Mouse (Mus musculus) gastrocnemius, adult 8-10 months (tissue): ENCODE results near the gene Scd3. TPM values are rescaled to one million over a fixed set of nuclear protein-coding genes. Genes with fewer than 3 reads are reported as not detected.

Experiments used
- total RNA-seq, 4 experiments: library from RNA; stranded (reverse); gene quantifications; 2 replicates each; pipeline ENCODE4 v1.2.4; 2022

The Scd3 gene
- total RNA-seq, 4 experiments from 2014 or later: not detected

Other genes starting within 250 kb of the Scd3 start
- under 1 TPM in 3 of 4 experiments, not detected in 1; 0.16 to 0.31 (median 0.17) TPM for gene Cpn1, start 216.7 kb upstream of the Scd3 start, total RNA-seq
- under 1 TPM in 2 of 4 experiments, not detected in 2; 0.20 to 0.35 TPM for gene Cyp2c23, start 174.1 kb upstream of the Scd3 start, total RNA-seq
- 1 to 10 TPM; 3.3 to 5.6 (median 4.5) TPM for gene Erlin1, start 133.5 kb upstream of the Scd3 start, total RNA-seq
- 10 to 100 TPM; 11.9 to 18.3 (median 14.9) TPM for gene Chuk, start 95.8 kb upstream of the Scd3 start, total RNA-seq
- gene Cwf19l1, start 67.4 kb upstream of the Scd3 start, total RNA-seq: 1 to 10 TPM; 6.3 to 8.0 (median 6.5) TPM
- gene Bloc1s2, start 56.8 kb upstream of the Scd3 start, total RNA-seq: 10 to 100 TPM; 13.0 to 16.2 (median 14.0) TPM
- gene Pkd2l1, start 10.8 kb upstream of the Scd3 start, total RNA-seq: not detected
- 1 to 10 TPM; 3.7 to 7.8 (median 7.1) TPM for gene Scd2, start 90.4 kb downstream of the Scd3 start, total RNA-seq
- gene Scd4, start 129.8 kb downstream of the Scd3 start, total RNA-seq: under 1 TPM in 1 of 4 experiments, not detected in 3; 0.13 TPM
- gene Scd1, start 204.6 kb downstream of the Scd3 start, total RNA-seq: 10 to 100 TPM in 3 of 4 experiments, 1 to 10 TPM in 1; 9.2 to 25.2 (median 14.3) TPM